Mouse (Mus musculus): ENCODE results near the gene Gm14180.
"Not testable (repeated sequence)": the region's sequence is repeated elsewhere in the genome, so short reads cannot be mapped to it uniquely, and the experiment has no call there.

The Gm14180 gene

DNA sequence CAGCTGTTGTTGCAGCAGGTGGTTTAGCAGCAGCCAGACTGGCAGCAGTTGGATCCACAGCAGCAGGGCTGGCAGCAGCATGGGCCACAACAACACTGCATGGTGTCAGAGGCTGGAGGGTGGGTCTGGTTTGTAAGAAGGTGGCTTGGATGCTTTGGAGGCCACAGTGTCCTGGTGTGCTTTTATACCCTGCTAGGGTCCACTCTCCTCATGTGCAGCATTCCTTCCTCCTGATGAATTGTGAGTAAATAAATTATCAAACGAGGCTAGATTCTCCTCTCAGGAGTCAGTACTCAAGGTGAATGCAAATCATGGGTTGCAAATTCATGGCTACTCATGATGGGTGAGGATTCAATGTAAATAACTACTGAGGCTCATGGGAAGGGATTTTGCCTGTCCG lies at the start of gene Gm14180:
Gene Gm14180, minus strand, starts transcription at position 101 of the 400 bp plus-strand sequence.
- DNase-seq (ENCODE audit: low spot score) = no peak

DNA sequence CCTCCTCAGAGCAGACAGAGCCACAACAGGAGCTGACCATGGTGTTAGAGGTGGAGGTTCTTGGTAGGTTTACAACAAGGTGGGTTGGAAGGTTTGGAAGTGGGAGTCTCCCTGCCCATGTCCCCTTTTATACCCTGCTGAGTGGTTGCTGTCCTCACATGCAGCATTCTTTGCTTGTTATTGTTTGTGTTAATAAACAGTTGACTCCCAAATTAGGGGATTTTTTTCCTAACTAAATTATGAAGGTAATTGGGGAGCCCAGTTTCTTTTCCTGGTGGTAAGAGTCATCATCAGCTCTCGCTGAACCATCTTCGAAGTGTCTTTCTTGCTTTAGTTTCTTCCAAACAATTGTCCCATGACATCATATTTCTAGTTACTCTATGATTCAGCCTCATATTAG lies 46.5 kb upstream of the Gm14180 start, which contains the start of gene Krtap4-8:
Gene Krtap4-8, minus strand, starts transcription at position 101 of the 400 bp plus-strand sequence.
- DNase-seq (ENCODE audit: low spot score) = no peak

- DNase-seq (ENCODE audit: low spot score) = peak; percentile 10
Measured at GRCm38 (mm10) chr11:99778401-99778800, 44.3 kb upstream of the Gm14180 start.

DNA sequence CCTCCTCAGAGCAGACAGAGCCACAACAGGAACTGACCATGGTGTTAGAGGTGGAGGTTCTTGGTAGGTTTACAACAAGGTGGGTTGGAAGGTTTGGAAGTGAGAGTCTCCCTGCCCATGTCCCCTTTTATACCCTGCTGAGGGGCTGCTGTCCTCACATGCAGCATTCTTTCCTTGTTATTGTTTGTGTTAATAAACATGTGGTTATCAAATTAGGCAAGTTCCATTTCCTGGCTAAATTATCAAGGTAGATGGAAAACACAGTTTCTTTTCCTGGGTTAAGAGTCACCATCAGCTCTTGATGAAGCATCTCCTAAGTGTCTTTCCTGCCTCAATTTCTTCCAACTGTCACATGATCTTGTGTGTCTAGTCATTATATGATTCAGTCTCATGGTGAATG lies 38.7 kb upstream of the Gm14180 start, which contains the start of gene Gm11595:
Gene Gm11595, minus strand, starts transcription at position 101 of the 400 bp plus-strand sequence.
- not testable (repeated sequence) for DNase-seq (ENCODE audit: low spot score)

DNA sequence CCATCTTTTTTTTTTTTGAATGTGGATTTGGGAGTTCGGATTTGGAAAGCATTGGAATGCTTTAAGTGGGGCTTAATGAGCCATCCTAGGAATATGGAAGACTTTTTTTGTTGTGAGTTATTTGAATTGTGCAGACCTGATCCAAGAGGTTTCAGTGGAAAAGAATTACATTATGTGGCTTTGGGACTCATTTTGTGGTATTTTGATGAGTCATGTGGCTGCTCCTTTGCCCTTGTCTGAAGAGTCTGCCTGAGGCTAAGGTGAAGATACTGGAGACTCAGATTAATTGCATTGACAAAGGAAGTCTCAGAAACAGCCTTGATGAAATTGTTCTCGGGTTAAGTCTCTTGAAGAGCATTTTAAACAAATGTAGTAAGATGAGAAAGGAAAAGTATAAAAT lies 34.3 kb upstream of the Gm14180 start:
- DNase-seq (ENCODE audit: low spot score) = no peak

DNA sequence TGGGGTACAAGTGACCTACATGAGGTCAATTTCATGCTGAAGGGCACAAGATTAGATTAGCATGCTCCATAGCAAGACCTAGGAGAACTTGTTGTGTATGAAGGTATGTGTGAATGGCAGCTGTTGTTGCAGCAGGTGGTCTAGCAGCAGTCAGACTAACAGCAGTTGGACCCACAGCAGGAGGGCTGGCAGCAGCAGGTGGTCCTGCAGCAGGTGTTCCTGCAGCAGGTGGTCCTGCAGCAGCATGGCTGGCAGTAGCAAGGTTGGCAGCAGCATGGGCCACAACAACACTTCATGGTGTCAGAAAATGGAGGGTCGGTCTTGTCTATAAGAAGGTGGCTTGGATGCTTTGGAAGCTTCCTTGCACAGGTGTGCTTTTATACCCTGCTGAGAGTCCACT lies 24.8 kb upstream of the Gm14180 start:
- no peak for DNase-seq (ENCODE audit: low spot score)

DNA sequence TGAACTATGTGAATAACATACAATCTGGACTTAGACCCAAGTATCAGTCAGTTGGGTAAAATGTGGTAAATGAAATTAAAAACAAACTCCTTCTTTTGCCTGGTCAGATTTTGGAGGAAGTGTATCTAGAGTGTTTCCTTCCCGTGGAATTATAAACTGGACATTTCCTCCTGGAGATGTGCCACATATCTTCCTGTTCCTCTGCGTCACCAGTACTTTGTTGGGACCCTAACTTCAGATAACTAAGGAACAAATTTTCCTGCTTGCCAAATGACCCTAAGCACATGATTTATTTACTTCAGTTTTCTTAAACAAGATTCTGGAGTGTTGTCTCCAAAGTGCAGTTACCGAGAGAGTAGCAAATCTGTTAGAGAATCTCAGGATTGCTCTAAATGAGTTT lies 9.9 kb upstream of the Gm14180 start:
- no peak for DNase-seq (ENCODE audit: low spot score)

DNA sequence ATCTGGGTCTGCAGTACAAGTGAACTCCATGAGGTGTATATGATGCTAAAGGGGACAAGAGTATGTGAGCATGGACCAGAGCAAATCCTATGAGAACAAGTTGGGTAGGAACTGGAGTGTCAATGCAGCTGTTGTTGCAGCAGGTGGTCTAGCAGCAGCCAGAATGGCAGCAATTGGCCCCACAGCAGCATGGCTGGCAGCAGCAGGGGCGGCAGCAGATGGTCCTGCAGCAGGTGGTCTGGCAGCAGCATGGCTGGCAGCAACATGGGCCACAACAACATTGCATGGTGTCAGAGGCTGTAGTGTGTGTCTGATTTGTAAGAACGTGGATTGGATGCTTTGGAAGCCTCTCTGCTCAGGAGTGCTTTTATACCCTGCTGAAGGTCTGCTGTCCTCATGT lies 10.0 kb downstream of the Gm14180 start:
- no peak for DNase-seq (ENCODE audit: low spot score)

DNA sequence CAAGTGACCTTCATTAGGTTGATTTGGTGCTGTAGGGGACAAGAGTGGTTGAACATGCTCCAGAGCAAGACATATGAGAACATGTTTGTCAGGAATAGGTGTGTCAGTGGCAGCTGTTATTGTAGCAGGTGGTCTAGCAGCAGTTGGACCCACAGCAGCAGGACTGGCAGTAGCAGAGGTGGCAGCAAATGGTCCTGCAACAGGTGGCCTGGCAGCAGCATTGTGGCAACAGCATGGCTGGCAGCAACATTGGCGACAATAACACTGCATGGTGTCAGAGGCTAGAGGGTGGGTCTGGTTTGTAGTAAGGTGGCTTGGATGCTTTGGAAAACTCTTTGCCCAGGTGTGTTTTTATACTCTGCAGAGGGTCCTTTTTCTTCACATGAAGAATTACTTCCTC lies 15.3 kb downstream of the Gm14180 start:
- DNase-seq (ENCODE audit: low spot score) = no peak

DNA sequence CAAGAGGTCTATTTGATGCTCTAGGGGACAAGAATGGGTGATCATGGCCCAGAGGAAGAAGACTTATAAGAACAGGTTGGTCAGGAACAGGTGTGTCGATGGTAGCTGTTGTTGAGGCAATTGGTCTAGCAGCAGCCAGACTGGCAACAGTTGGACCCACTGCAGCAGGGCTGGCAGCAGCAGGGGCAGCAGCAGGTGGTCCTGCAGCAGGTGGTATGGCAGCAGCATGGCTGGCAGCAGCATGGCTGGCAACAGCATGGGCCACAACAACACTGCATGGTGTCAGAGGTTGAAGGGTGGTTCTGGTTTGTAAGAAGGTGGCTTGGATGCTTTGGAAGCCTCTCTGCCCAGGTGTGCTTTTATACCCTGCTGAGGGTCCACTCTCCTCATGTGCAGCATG lies 43.6 kb downstream of the Gm14180 start, which contains the start of gene Gm14190:
Gene Gm14190, minus strand, starts transcription at position 278 of the 400 bp plus-strand sequence.
- no peak for DNase-seq (ENCODE audit: low spot score)

DNA sequence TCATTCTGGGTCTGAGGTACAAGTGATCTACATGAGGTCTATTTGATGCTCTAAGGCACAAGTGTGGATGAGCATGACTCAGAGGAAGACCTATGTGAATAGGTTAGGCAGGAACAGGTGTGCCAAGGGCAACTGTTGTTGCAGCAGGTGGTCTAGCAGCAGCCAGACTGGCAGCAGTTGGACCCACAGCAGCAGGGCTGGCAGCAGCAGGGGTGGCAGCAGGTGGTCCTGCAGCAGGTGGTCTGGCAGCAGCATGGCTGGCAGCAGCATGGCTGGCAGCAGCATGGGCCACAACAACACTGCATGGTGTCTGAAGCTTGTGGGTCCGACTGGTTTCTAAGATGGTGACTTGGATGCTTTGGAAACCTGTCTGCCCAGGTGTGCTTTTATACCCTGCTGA lies 48.9 kb downstream of the Gm14180 start:
- not testable (repeated sequence) for DNase-seq (ENCODE audit: low spot score)
